Comparison of ENCODE assay signal across 26 mouse cellular contexts in genomic region chr11:53680141-53680540, GRCm38 (mm10). TPM values are rescaled to one million over a fixed set of nuclear protein-coding genes. Genes with fewer than 3 reads are reported as not detected.
DNase-seq lines count a peak whose midpoint lies in the region; ATAC-seq and TF ChIP-seq lines count a peak whose summit lies in the region.
"Had no signal": no experiment of that assay in that cellular context is flagged by ENCODE, and none has a peak within 500 bp of the region (broad histone marks: within the 10 kb centered on the region; RNA-seq: fewer than 3 reads in every experiment).

No protein-coding gene starts in this region.

- H3K4me2 ChIP-seq in lung, postnatal 0 days (replicated peaks; ENCODE audit: low read depth, low read length) = no peak overlapping the region
- H3K4me2 ChIP-seq: forebrain, embryonic 13.5 days; hindbrain, embryonic 13.5 days had no signal

- no peak for ATAC-seq in lung, postnatal 0 days
- ATAC-seq: activated CD4-positive, CD25-positive, alpha-beta regulatory T cell, adult 4 months; forebrain, embryonic 13.5 days; forebrain, postnatal 0 days; hindbrain, postnatal 0 days; Patski had no signal

- no peak for TF ChIP-seq POLR2A in heart, adult 2 months (IDR thresholded peaks at IDR 0.05; ENCODE audit: insufficient read depth, low read depth, low read length)
- no peak for TF ChIP-seq POLR2A in kidney, adult 2 months (IDR thresholded peaks at IDR 0.05; ENCODE audit: low read depth, low read length)
- TF ChIP-seq POLR2A in cerebellum, adult 2 months (IDR thresholded peaks at IDR 0.05; ENCODE audit: borderline replicate concordance, insufficient read depth, low read length) = no peak

- no peak overlapping the region for H3K9ac ChIP-seq in heart, adult 2 months (ENCODE audit: low read depth, low read length)
- no peak overlapping the region for H3K9ac ChIP-seq in lung, postnatal 0 days (replicated peaks; ENCODE audit: low read depth)
- H3K9ac ChIP-seq: forebrain, embryonic 13.5 days; forebrain, postnatal 0 days; hindbrain, embryonic 13.5 days had no signal

- TF ChIP-seq CTCF in heart, adult 2 months (IDR thresholded peaks at IDR 0.05) = no peak
- no peak for TF ChIP-seq CTCF in kidney, adult 2 months (conservative IDR thresholded peaks at IDR 0.05; ENCODE audit: insufficient read depth, insufficient read length, low read depth, low read length)
- no peak for TF ChIP-seq CTCF in lung, postnatal 0 days (IDR thresholded peaks at IDR 0.05)
- no peak for TF ChIP-seq CTCF in cerebellum, adult 2 months (IDR thresholded peaks at IDR 0.05; ENCODE audit: borderline replicate concordance, insufficient read depth, low read depth, low read length)

- H3K27ac ChIP-seq in heart, adult 2 months = peak overlapping the region; percentile 47
- no peak overlapping the region for H3K27ac ChIP-seq in kidney, adult 2 months (ENCODE audit: insufficient read depth, low read depth, low read length)
- no peak overlapping the region for H3K27ac ChIP-seq in lung, postnatal 0 days (ENCODE audit: low read length)
- no peak overlapping the region for H3K27ac ChIP-seq in cerebellum, adult 2 months (ENCODE audit: insufficient read depth, low read length)
- H3K27ac ChIP-seq: embryonic facial prominence, embryonic 10.5 days; forebrain, embryonic 13.5 days; hindbrain, embryonic 13.5 days; hindbrain, postnatal 0 days had no signal

- H3K27me3 ChIP-seq in heart, adult 2 months (ENCODE audit: control insufficient read depth, insufficient read depth, low read length) = no peaks in the 10 kb centered on the region
- H3K27me3 ChIP-seq in kidney, adult 2 months (replicated peaks; ENCODE audit: control insufficient read depth, insufficient read depth, low read length) = no peaks in the 10 kb centered on the region
- H3K27me3 ChIP-seq in lung, postnatal 0 days (replicated peaks; ENCODE audit: insufficient read depth, low read length) = no peaks in the 10 kb centered on the region
- no peaks in the 10 kb centered on the region for H3K27me3 ChIP-seq in cerebellum, adult 2 months (ENCODE audit: control insufficient read depth, insufficient read depth, low read length)
- H3K27me3 ChIP-seq: CH12.LX; forebrain, embryonic 13.5 days; hindbrain, embryonic 13.5 days; Patski had no signal

- H3K4me1 ChIP-seq in heart, adult 2 months (ENCODE audit: control insufficient read depth, insufficient read depth, low read length) = peaks cover 1% of the 10 kb centered on the region; the same call in 1 of the 2 replicates
- H3K4me1 ChIP-seq in kidney, adult 2 months (ENCODE audit: control insufficient read depth, insufficient read depth, low read length) = no peaks in the 10 kb centered on the region
- no peaks in the 10 kb centered on the region for H3K4me1 ChIP-seq in lung, postnatal 0 days (ENCODE audit: insufficient read depth, low read depth, low read length)
- no peaks in the 10 kb centered on the region for H3K4me1 ChIP-seq in cerebellum, adult 2 months (ENCODE audit: control insufficient read depth, insufficient read depth, low read length)
- H3K4me1 ChIP-seq: embryonic facial prominence, embryonic 10.5 days; forebrain, embryonic 13.5 days; hindbrain, embryonic 13.5 days had no signal

- intact Hi-C loops in heart, adult 2 months (cut with DNase I) = no loop called here
- intact Hi-C loops in heart, postnatal 36 days (cut with DNase I) = no loop called here

- peak in 1 of 2 experiments; percentile 8 for DNase-seq in heart, adult 2 months
- DNase-seq in heart, postnatal 36 days = no peak
- DNase-seq in kidney, adult 2 months = peak; percentile 32
- DNase-seq in kidney, postnatal 4 days = no peak
- peak; percentile 22 for DNase-seq in lung, postnatal 14 days
- DNase-seq in lung, postnatal 0 days (ENCODE audit: low spot score) = no peak
- DNase-seq in cerebellum, adult 2 months = no peak
- DNase-seq: adrenal gland, postnatal 14 days; cerebellum, adult 18-20 months; cerebellum, postnatal 10 days; forebrain, postnatal 0 days; gastrocnemius, postnatal 36 days had no signal

- no peaks in the 10 kb centered on the region; the same call in 1 of the 2 replicates for H3K36me3 ChIP-seq in heart, adult 2 months (ENCODE audit: control insufficient read depth, insufficient read depth, low read length)
- H3K36me3 ChIP-seq in kidney, adult 2 months (ENCODE audit: control insufficient read depth, insufficient read depth, low read length) = peaks cover 4% of the 10 kb centered on the region; the same call in 1 of the 2 replicates
- H3K36me3 ChIP-seq in lung, postnatal 0 days (ENCODE audit: insufficient read depth, low read length) = peaks cover 6% of the 10 kb centered on the region; the same call in 1 of the 2 replicates

- no peaks in the 10 kb centered on the region for H3K9me3 ChIP-seq in lung, postnatal 0 days (ENCODE audit: low read length)
- H3K9me3 ChIP-seq: embryonic facial prominence, embryonic 10.5 days; forebrain, embryonic 13.5 days; hindbrain, embryonic 13.5 days had no signal

- H3K4me3 ChIP-seq in heart, adult 2 months = no peak overlapping the region
- H3K4me3 ChIP-seq in kidney, adult 2 months (ENCODE audit: insufficient read depth, low read depth, low read length) = no peak overlapping the region
- no peak overlapping the region for H3K4me3 ChIP-seq in lung, postnatal 0 days (ENCODE audit: low read depth, low read length)
- H3K4me3 ChIP-seq in cerebellum, adult 2 months (replicated peaks; ENCODE audit: insufficient read depth, low read depth, low read length) = no peak overlapping the region
- H3K4me3 ChIP-seq: embryonic facial prominence, embryonic 10.5 days; forebrain, embryonic 13.5 days; hindbrain, embryonic 13.5 days had no signal

- WGBS in heart, adult 2 months = 36% methylated on average over 4 of the region's 4 CpGs
- 60% methylated on average over 4 of the region's 4 CpGs for WGBS in kidney, adult 2 months
- 63% methylated on average over 4 of the region's 4 CpGs for WGBS in lung, postnatal 0 days
- WGBS in cerebellum, adult 2 months = 66% methylated on average over 4 of the region's 4 CpGs

- TF ChIP-seq EP300 in heart, adult 2 months (IDR thresholded peaks at IDR 0.05; ENCODE audit: insufficient read depth, low read depth, low read length) = no peak
- TF ChIP-seq EP300 in lung, postnatal 0 days (IDR thresholded peaks at IDR 0.05) = no peak

- H3K79me2 ChIP-seq in heart, adult 2 months (replicated peaks; ENCODE audit: control insufficient read depth, insufficient read depth, low read length) = no peaks in the 10 kb centered on the region

RNA-seq across cellular contexts. Expression of gene Rad50, which starts 27.0 kb away (rescaled TPM):
- total RNA-seq in heart, adult 2 months (2021) = 1 to 10 TPM; 6.8 TPM
- polyA plus RNA-seq in heart, adult 2 months (2012; rRNA removed) = 1.9 and 3.0 TPM in 2 replicates
- 1 to 10 TPM; 6.9 to 8.1 TPM for total RNA-seq in heart, postnatal 36 days (2021)
- polyA plus RNA-seq in kidney, adult 2 months (2012; rRNA removed) = 3.0 and 4.0 TPM in 2 replicates
- polyA plus RNA-seq in lung, postnatal 0 days (2015; fragmentation: Nextera tagmentation; extraction: Ambion mirVana) = 18.1 and 19.4 TPM in 2 replicates
- 5.4 TPM in 2 replicates for polyA plus RNA-seq in cerebellum, adult 2 months (2012; rRNA removed)

RNA-seq across cellular contexts. Expression of gene Il5, which starts 40.5 kb away (rescaled TPM):
- total RNA-seq in heart, adult 2 months (2021) = not detected
- 0.12 and 0.21 TPM in 2 replicates for polyA plus RNA-seq in heart, adult 2 months (2012; rRNA removed)
- not detected for total RNA-seq in heart, postnatal 36 days (2021)
- 0.08 TPM in 1 of 2 replicates, not detected in the other for polyA plus RNA-seq in kidney, adult 2 months (2012; rRNA removed)
- polyA plus RNA-seq in lung, postnatal 0 days (2015; fragmentation: Nextera tagmentation; extraction: Ambion mirVana) = not detected in 2 replicates
- polyA plus RNA-seq in cerebellum, adult 2 months (2012; rRNA removed) = 0.16 and 0.22 TPM in 2 replicates
- total RNA-seq: adrenal gland, adult 18-20 months; adrenal gland, postnatal 14 days; CH12.LX; gastrocnemius, adult 18-20 months; gastrocnemius, postnatal 36 days; heart, adult 18-20 months; hematopoietic stem cell, adult 5-6 weeks; hindbrain, postnatal 0 days had no signal
- polyA plus RNA-seq: embryonic facial prominence, embryonic 10.5 days; embryonic facial prominence, embryonic 14.5 days; forebrain, embryonic 13.5 days; heart, embryonic 16.5 days; hindbrain, embryonic 13.5 days; hindbrain, postnatal 0 days; intestine, embryonic 14.5 days; Patski had no signal

RNA-seq across cellular contexts. Expression of gene Il13, which starts 45.6 kb away (rescaled TPM):
- not detected for total RNA-seq in heart, adult 2 months (2021)
- not detected in 2 replicates for polyA plus RNA-seq in heart, adult 2 months (2012; rRNA removed)
- total RNA-seq in heart, postnatal 36 days (2021) = not detected
- not detected in 2 replicates for polyA plus RNA-seq in kidney, adult 2 months (2012; rRNA removed)
- not detected in 2 replicates for polyA plus RNA-seq in lung, postnatal 0 days (2015; fragmentation: Nextera tagmentation; extraction: Ambion mirVana)
- polyA plus RNA-seq in cerebellum, adult 2 months (2012; rRNA removed) = not detected in 2 replicates
- total RNA-seq: adrenal gland, adult 18-20 months; adrenal gland, postnatal 14 days; forebrain, postnatal 0 days; gastrocnemius, adult 18-20 months; gastrocnemius, postnatal 36 days; heart, adult 18-20 months; hematopoietic stem cell, adult 5-6 weeks; hindbrain, postnatal 0 days had no signal
- polyA plus RNA-seq: activated CD4-positive, CD25-positive, alpha-beta regulatory T cell, adult 4 months; embryonic facial prominence, embryonic 10.5 days; embryonic facial prominence, embryonic 14.5 days; forebrain, embryonic 13.5 days; forebrain, postnatal 0 days; hindbrain, embryonic 13.5 days; hindbrain, postnatal 0 days; intestine, embryonic 14.5 days; Patski had no signal

Comparison
In these comparisons a context has a peak if more than half of its experiments do, and no peak if none do; other contexts are left out.
1. DNase-seq: peak in kidney, adult 2 months (single experiment) and lung, postnatal 14 days (single experiment); none in heart, postnatal 36 days (0 of 2), kidney, postnatal 4 days (0 of 2), lung, postnatal 0 days (single experiment) and cerebellum, adult 2 months (0 of 2).